Mouse (Mus musculus) hindbrain, embryonic 14.5 days (tissue): ENCODE results near the gene Eprs. TPM values are rescaled to one million over a fixed set of nuclear protein-coding genes. Genes with fewer than 3 reads are reported as not detected.

Experiments used
- ATAC-seq: fragments of 200-750 bp; cut with Nextera tagmentation; 2 replicates; pipeline ENCODE4 v1.8.0; 2017; ENCODE audit warnings: moderate number of reproducible peaks, mild to moderate bottlenecking, moderate TSS enrichment, moderate library complexity; ENCODE audit not compliant: low FRiP score
- DNase-seq: peaks from one replicate; pipeline ENCODE4 v3.0.0-alpha.2; 2015; ENCODE audit warnings: low spot score
- H3K27ac ChIP-seq: fragments of 300-500 bp; sonication (generic); 2 replicates; pipeline ENCODE4 v1.5.1; 2014; ENCODE audit warnings: mild to moderate bottlenecking, moderate library complexity
- H3K27me3 ChIP-seq: fragments of 300-500 bp; sonication (generic); 2 replicates; pipeline ENCODE4 v1.6.1; 2014; ENCODE audit warnings: mild to moderate bottlenecking, low read length, mixed read lengths; ENCODE audit not compliant: control insufficient read depth, insufficient read depth
- H3K36me3 ChIP-seq: fragments of 300-500 bp; sonication (generic); replicated peaks from 2 replicates; pipeline ENCODE4 v1.6.1; 2014; ENCODE audit not compliant: control insufficient read depth, insufficient read depth
- H3K4me1 ChIP-seq: fragments of 300-500 bp; sonication (generic); replicated peaks from 2 replicates; pipeline ENCODE4 v1.6.1; 2014; ENCODE audit warnings: antibody characterized with exemption, low read length, mixed read lengths; ENCODE audit not compliant: control insufficient read depth, insufficient read depth
- H3K4me2 ChIP-seq: fragments of 300-500 bp; sonication (generic); replicated peaks from 2 replicates; pipeline ENCODE4 v1.6.1; 2014; ENCODE audit warnings: mild to moderate bottlenecking, moderate library complexity
- H3K4me3 ChIP-seq: fragments of 300-500 bp; sonication (generic); replicated peaks from 2 replicates; pipeline ENCODE4 v1.5.1; 2014; ENCODE audit warnings: mild to moderate bottlenecking, low read length
- H3K9ac ChIP-seq: fragments of 300-500 bp; sonication (generic); 2 replicates; pipeline ENCODE4 v1.6.1; 2014
- H3K9me3 ChIP-seq: fragments of 300-500 bp; sonication (generic); 2 replicates; pipeline ENCODE4 v1.6.1; 2016; ENCODE audit warnings: low read length; ENCODE audit not compliant: control insufficient read depth
- WGBS: fragments of 180-500 bp; shearing (Covaris S2); extraction: QIAGEN DNeasy Blood & Tissue Kit; methylation state at CpG from one replicate; pipeline ENCODE4 v1.1.7; 2014; 5-methylcytosine and 5-hydroxymethylcytosine counted together
- polyA plus RNA-seq: library from polyadenylated mRNA; unstranded; fragments of >200 nt; fragmentation: Nextera tagmentation; extraction: Ambion mirVana; gene quantifications from 2 replicates; pipeline ENCODE4 v1.2.1, GENCODE M21; 2014

Gene Eprs
- polyA plus RNA-seq, 1 experiment from 2014 or later, result 142 TPM

GRCm38 (mm10) chr1:185333651-185334050, 29.2 kb upstream of the Eprs start:
- Histone ChIP-seq H3K9ac (no peak overlapping the region), H3K9me3 (no peaks in the 10 kb centered on the region), H3K36me3 (peaks cover 7% of the 10 kb centered on the region; the same call in 1 of the 2 replicates), H3K4me1 (peaks cover 17% of the 10 kb centered on the region), H3K4me3 (no peak overlapping the region), H3K4me2 (no peak overlapping the region), H3K27me3 (no peaks in the 10 kb centered on the region), H3K27ac (no peak overlapping the region)
- DNase-seq (no peak), ATAC-seq (no peak)
- 93% methylated on average over 5 of the region's 5 CpGs for WGBS

- Histone ChIP-seq H3K9me3 (no peaks in the 10 kb centered on the region), H3K36me3 (peaks cover 10% of the 10 kb centered on the region; the same call in 1 of the 2 replicates), H3K4me1 (peaks cover 17% of the 10 kb centered on the region), H3K27me3 (no peaks in the 10 kb centered on the region), H3K4me3 (no peak overlapping the region), H3K27ac (no peak overlapping the region), H3K4me2 (no peak overlapping the region), H3K9ac (no peak overlapping the region)
- WGBS, result 93% methylated on average over 4 of the region's 4 CpGs
- DNase-seq (no peak), ATAC-seq (no peak)
Measured at GRCm38 (mm10) chr1:185334136-185334535, 28.7 kb upstream of the Eprs start.

GRCm38 (mm10) chr1:185335231-185335765, 27.5 kb upstream of the Eprs start:
- H3K27ac ChIP-seq, result no peak overlapping the region
- H3K9ac ChIP-seq, result no peak overlapping the region
- H3K4me1 ChIP-seq, result peaks cover 17% of the 10 kb centered on the region
- H3K4me2 ChIP-seq, result no peak overlapping the region
- H3K4me3 ChIP-seq, result no peak overlapping the region
- ATAC-seq (no peak), DNase-seq (no peak)
- WGBS, result 77% methylated on average over 6 of the region's 6 CpGs
- no peaks in the 10 kb centered on the region for H3K9me3 ChIP-seq
- H3K27me3 ChIP-seq, result no peaks in the 10 kb centered on the region
- peaks cover 20% of the 10 kb centered on the region for H3K36me3 ChIP-seq

- H3K36me3 ChIP-seq, result peaks cover 28% of the 10 kb centered on the region
- no peak overlapping the region for H3K4me3 ChIP-seq
- no peak for DNase-seq
- no peak overlapping the region for H3K27ac ChIP-seq
- H3K27me3 ChIP-seq, result no peaks in the 10 kb centered on the region
- no peak for ATAC-seq
- H3K9ac ChIP-seq, result no peak overlapping the region
- peaks cover 14% of the 10 kb centered on the region for H3K4me1 ChIP-seq
- H3K9me3 ChIP-seq, result no peaks in the 10 kb centered on the region
- 49% methylated on average over 3 of the region's 3 CpGs for WGBS
- no peak overlapping the region for H3K4me2 ChIP-seq
Measured at GRCm38 (mm10) chr1:185336535-185336934, 26.3 kb upstream of the Eprs start.

GRCm38 (mm10) chr1:185342441-185342840, 20.4 kb upstream of the Eprs start:
- H3K36me3 ChIP-seq, result peaks cover 84% of the 10 kb centered on the region
- ATAC-seq (no peak), DNase-seq (no peak)
- H3K9me3 ChIP-seq, result no peaks in the 10 kb centered on the region
- no peaks in the 10 kb centered on the region for H3K4me1 ChIP-seq
- WGBS, result 82% methylated on average over 4 of the region's 4 CpGs
- no peak overlapping the region for H3K4me3 ChIP-seq
- no peak overlapping the region for H3K9ac ChIP-seq
- H3K27ac ChIP-seq, result no peak overlapping the region
- no peak overlapping the region for H3K4me2 ChIP-seq
- no peaks in the 10 kb centered on the region for H3K27me3 ChIP-seq

- DNase-seq (no peak), ATAC-seq (no peak)
- 86% methylated on average over 8 of the region's 8 CpGs for WGBS
- H3K9ac ChIP-seq, result no peak overlapping the region
- H3K9me3 ChIP-seq, result no peaks in the 10 kb centered on the region
- H3K4me3 ChIP-seq, result no peak overlapping the region
- peaks cover 89% of the 10 kb centered on the region for H3K36me3 ChIP-seq
- no peaks in the 10 kb centered on the region for H3K4me1 ChIP-seq
- no peak overlapping the region for H3K27ac ChIP-seq
- no peaks in the 10 kb centered on the region for H3K27me3 ChIP-seq
- H3K4me2 ChIP-seq, result no peak overlapping the region
Measured at GRCm38 (mm10) chr1:185343422-185343821, 19.4 kb upstream of the Eprs start.

GRCm38 (mm10) chr1:185346188-185346587, 16.7 kb upstream of the Eprs start:
- H3K4me1 ChIP-seq, result no peaks in the 10 kb centered on the region
- H3K9ac ChIP-seq, result no peak overlapping the region
- H3K9me3 ChIP-seq, result no peaks in the 10 kb centered on the region
- H3K4me2 ChIP-seq, result no peak overlapping the region
- no peak overlapping the region for H3K27ac ChIP-seq
- 78% methylated on average over 10 of the region's 10 CpGs for WGBS
- H3K4me3 ChIP-seq, result no peak overlapping the region
- no peaks in the 10 kb centered on the region for H3K27me3 ChIP-seq
- DNase-seq, result no peak
- no peak for ATAC-seq
- H3K36me3 ChIP-seq, result peaks cover 97% of the 10 kb centered on the region

GRCm38 (mm10) chr1:185349741-185350140, 13.1 kb upstream of the Eprs start:
- Histone ChIP-seq H3K9ac (no peak overlapping the region), H3K9me3 (no peaks in the 10 kb centered on the region), H3K4me3 (no peak overlapping the region), H3K36me3 (peaks cover 97% of the 10 kb centered on the region), H3K4me2 (no peak overlapping the region), H3K27me3 (no peaks in the 10 kb centered on the region), H3K27ac (no peak overlapping the region), H3K4me1 (no peaks in the 10 kb centered on the region)
- DNase-seq (no peak), ATAC-seq (no peak)
- WGBS, result 94% methylated on average over 14 of the region's 14 CpGs

- Histone ChIP-seq H3K9me3 (no peaks in the 10 kb centered on the region), H3K4me2 (no peak overlapping the region), H3K9ac (no peak overlapping the region), H3K27ac (no peak overlapping the region), H3K36me3 (peaks cover 97% of the 10 kb centered on the region), H3K27me3 (no peaks in the 10 kb centered on the region), H3K4me3 (no peak overlapping the region), H3K4me1 (no peaks in the 10 kb centered on the region)
- ATAC-seq (no peak), DNase-seq (no peak)
- 97% methylated on average over 4 of the region's 4 CpGs for WGBS
Measured at GRCm38 (mm10) chr1:185350611-185351010, 12.2 kb upstream of the Eprs start.

GRCm38 (mm10) chr1:185352151-185352550, 10.7 kb upstream of the Eprs start:
- Histone ChIP-seq H3K9me3 (no peaks in the 10 kb centered on the region), H3K9ac (no peak overlapping the region), H3K4me1 (no peaks in the 10 kb centered on the region), H3K4me3 (no peak overlapping the region), H3K27me3 (no peaks in the 10 kb centered on the region), H3K27ac (no peak overlapping the region), H3K4me2 (no peak overlapping the region), H3K36me3 (peaks cover 93% of the 10 kb centered on the region)
- DNase-seq (no peak), ATAC-seq (no peak)
- WGBS, result 93% methylated on average over 12 of the region's 12 CpGs
